Mouse (Mus musculus): ENCODE data around the gene Cdk6.

DNA sequence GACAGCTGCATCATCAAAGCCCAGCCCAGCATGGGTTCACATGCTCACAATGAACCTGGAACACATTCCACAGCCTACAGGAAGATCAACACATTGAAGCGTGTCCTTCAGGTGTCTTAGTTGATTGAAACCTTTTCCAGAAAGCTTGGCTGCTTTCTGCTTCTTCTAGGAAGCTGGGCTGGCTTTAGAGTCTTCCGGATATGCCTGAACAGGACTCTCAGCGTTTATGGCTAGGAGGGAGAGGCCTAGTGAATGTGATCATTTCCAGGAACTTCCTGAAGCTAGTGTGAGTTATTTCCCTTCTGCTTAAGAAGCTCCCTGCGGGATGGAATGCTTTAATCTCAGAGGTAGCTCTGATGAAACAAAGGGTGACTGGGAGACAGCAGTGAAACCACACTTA, 17.2 kb upstream of the Cdk6 start:
- TF ChIP-seq CTCF (IDR thresholded peaks at IDR 0.05; ENCODE audit: low read depth) (no peak), EP300 (IDR thresholded peaks at IDR 0.05; ENCODE audit: low read depth) (no peak)

Data from liver, embryonic 14.5 days (tissue).